Mouse (Mus musculus): ENCODE results near the gene Zfp109. TPM values are rescaled to one million over a fixed set of nuclear protein-coding genes. Genes with fewer than 3 reads are reported as not detected.

Gene Zfp109
- polyA plus RNA-seq (2012) = 0.51 and 0.73 TPM in 2 replicates

DNA sequence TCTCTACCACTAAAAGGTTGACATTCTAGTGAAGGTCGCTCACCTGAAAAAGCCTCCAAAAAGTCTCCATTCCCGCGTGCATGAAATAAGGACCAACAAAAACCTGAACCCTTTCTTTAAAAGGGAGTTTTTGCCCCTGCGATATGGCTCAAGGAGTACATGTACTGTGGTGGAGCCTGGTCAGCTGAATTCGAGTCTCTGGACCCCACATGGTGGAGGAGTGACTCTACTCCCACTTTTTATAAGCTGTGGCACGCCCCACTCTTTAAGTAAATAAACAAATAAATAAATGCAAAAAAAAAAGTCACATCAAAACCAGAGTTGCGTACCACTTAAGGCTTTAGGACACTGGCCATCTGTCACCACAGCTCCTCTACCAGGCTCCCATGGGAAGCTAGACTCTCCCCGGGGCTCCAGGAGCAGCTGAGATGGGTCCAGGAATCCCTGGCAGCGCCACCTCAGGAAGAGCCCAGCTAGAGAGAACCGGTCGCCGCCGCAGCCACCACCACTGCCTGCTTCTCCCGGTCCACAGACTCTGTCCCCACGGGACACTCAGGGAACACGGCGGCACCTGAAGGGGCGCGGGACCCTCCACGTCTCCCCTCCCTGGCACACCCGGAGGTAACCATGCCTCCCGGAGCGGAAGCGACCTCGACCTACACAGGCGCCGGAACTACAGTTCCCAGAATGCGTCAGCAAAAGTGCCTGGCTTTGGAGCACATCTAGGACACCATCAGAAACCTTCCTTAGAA is at the start of gene Zfp109:
Gene Zfp109 (minus strand): TSS at position 521 of the 752 bp plus-strand sequence.

DNA sequence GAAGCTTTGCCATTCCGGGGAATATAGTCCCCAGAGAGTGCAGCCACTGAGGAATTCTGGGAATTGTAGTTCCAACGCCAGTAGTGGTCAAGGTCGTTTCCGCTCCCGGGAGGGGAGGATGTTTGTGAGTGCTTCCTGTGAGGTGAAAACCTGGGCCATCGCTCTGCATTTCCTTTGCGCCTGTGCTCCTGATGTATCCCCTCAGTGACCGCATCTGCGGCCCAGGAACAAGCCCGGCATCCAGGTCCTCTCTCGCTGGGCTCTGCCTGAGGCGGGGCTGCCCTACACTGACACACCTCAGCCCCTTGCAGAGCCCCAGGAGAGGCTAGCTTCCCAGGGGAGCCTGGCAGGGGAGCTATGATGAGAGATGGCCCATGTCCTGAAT is 32.9 kb upstream of the Zfp109 start, which contains the start of gene Zfp93:
Gene Zfp93 (plus strand): TSS at position 133 of the 385 bp plus-strand sequence.

DNA sequence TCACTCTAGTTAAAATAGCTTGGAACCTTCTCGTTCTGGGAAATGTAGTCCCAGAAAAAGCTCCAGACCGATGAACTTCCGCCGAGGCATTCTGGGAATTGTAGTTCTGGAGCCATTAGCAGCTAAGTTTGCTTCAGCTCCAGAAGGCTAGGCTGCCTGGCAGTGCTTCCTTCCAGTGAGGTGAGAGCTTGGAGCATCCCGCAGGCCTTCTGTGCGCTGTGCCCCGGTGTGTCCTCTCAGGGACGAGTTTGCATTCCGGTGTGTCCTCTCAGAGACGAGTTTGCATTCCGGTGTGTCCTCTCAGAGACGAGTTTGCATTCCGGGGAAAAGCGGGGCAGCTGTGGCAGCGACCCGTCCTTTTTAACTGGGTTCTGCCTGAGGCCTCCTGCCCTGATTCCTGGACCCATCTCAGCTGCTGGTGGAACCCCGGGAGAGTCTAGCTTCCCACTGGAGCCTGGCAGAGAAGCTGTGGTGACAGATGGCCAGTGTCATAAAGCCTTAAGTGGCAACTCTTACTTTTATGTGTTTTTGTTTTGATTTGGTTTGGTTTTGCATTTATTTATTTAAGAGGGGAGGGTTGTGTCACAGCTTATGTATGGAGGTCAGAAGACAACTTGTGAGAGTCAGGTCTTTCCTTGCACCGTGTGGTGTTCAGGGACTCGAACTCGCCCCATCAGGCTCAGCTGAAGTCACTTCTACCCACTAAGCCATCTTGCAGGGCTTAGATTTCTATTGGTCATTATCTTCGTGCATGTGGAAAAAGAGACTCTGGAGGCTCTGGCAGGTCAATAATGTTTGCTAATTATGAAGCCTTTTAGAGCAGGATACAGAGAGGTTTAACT is 17.5 kb upstream of the Zfp109 start, which contains the start of gene Zfp108:
Gene Zfp108 (plus strand): TSS at position 162 of the 842 bp plus-strand sequence.

DNA sequence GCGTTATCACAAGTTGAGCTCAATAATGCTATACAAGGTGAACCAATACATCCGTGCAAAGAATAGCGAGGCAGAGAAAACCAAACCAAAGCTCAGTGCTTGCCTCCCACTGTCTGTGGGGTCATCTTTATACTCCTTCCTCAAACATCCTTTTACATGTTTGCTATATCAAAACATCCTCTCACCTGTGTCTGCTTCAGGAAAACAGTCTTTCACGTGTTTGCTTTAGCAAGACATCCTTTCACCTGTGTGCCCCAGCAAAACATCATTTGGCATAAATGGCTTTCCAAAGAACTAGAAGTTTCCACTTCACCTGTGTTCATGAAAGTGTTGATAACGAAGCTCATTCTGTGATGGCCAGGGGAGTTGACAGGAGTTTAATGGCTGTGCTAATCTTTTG is 26.0 kb downstream of the Zfp109 start, which contains the start of gene Zfp111:
Gene Zfp111 (minus strand): TSS at position 101 of the 400 bp plus-strand sequence.

Other genes with a start within 250 kb of the Zfp109 start
- gene V1rd19, start 235.9 kb downstream of the Zfp109 start, polyA plus RNA-seq (2012) = not detected in 2 replicates
- gene Vmn1r183, start 184.3 kb downstream of the Zfp109 start, polyA plus RNA-seq (2012) = not detected in 2 replicates
- gene Zfp180, start 155.6 kb downstream of the Zfp109 start, polyA plus RNA-seq (2012) = 16.8 and 17.1 TPM in 2 replicates
- gene Zfp112, start 125.2 kb downstream of the Zfp109 start, polyA plus RNA-seq (2012) = 0.06 and 0.25 TPM in 2 replicates
- gene Zfp235, start 103.4 kb downstream of the Zfp109 start, polyA plus RNA-seq (2012) = 0.47 and 1.2 TPM in 2 replicates
- 0.26 and 0.74 TPM in 2 replicates for gene Zfp114, start 62.5 kb downstream of the Zfp109 start, polyA plus RNA-seq (2012)
- gene Zfp111, start 26.1 kb downstream of the Zfp109 start, polyA plus RNA-seq (2012) = 0.26 and 1.1 TPM in 2 replicates
- gene Zfp108, start 17.2 kb upstream of the Zfp109 start, polyA plus RNA-seq (2012) = 0.15 and 0.21 TPM in 2 replicates
- gene Zfp93, start 32.9 kb upstream of the Zfp109 start, polyA plus RNA-seq (2012) = 0.35 and 0.41 TPM in 2 replicates
- gene Zfp61, start 63.7 kb upstream of the Zfp109 start, polyA plus RNA-seq (2012) = 4.5 and 5.6 TPM in 2 replicates
- 0.79 and 0.80 TPM in 2 replicates for gene Zfp94, start 79.1 kb upstream of the Zfp109 start, polyA plus RNA-seq (2012)
- 0.31 TPM in 1 of 2 replicates, not detected in the other for gene Tescl, start 96.4 kb upstream of the Zfp109 start, polyA plus RNA-seq (2012)
- gene Lypd5, start 111.6 kb upstream of the Zfp109 start, polyA plus RNA-seq (2012) = not detected in 2 replicates
- 116 and 139 TPM in 2 replicates for gene Kcnn4, start 132.7 kb upstream of the Zfp109 start, polyA plus RNA-seq (2012)
- 121 and 122 TPM in 2 replicates for gene Smg9, start 162.1 kb upstream of the Zfp109 start, polyA plus RNA-seq (2012)
- 0.05 and 0.10 TPM in 2 replicates for gene Irgc1, start 214.7 kb upstream of the Zfp109 start, polyA plus RNA-seq (2012)
- 118 and 127 TPM in 2 replicates for gene Plaur, start 224.9 kb upstream of the Zfp109 start, polyA plus RNA-seq (2012)
- 0.17 and 0.33 TPM in 2 replicates for gene Cadm4, start 244.5 kb upstream of the Zfp109 start, polyA plus RNA-seq (2012)